Mouse (Mus musculus) cerebellum, postnatal 4 days (tissue): ENCODE measurements at regions not wholly inside any gene's neighbourhood (a gene's known extent, or its start where the extent isn't known, plus 50 kb on each side); places are given as distances from the start of the nearest gene placed in this dataset.

ENCODE experiments used
- DNase-seq, 2 experiments: peaks; one replicate each; pipeline ENCODE4 v3.0.0; 2022; ENCODE audit warnings: low spot score in 2 of 2, mixed read lengths in 1 of 2

GRCm38 (mm10) chr10:83819266-83819949 is 96.7 kb downstream of the 1500009L16Rik start:
- peak; percentile 65 to 83 for DNase-seq

DNA sequence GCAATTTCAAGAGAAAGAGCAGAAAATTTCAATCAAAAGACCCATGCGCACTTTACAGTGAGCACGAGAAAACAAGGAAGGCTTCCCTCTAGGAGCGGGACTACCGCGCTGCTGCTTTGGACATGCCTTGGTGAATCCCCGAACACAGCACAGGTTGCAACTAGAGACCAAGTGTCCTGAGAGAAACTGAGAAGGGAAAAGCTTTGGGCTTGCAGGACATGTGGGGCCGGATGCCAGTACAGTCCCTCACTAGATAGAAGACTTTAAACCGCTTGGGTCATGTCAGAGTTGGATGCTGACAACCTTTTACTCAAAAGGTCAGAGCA is 97.2 kb downstream of the 1500009L16Rik start:
- no peak for DNase-seq

GRCm38 (mm10) chr10:83821089-83821488 is 98.4 kb downstream of the 1500009L16Rik start:
- no peak for DNase-seq

DNA sequence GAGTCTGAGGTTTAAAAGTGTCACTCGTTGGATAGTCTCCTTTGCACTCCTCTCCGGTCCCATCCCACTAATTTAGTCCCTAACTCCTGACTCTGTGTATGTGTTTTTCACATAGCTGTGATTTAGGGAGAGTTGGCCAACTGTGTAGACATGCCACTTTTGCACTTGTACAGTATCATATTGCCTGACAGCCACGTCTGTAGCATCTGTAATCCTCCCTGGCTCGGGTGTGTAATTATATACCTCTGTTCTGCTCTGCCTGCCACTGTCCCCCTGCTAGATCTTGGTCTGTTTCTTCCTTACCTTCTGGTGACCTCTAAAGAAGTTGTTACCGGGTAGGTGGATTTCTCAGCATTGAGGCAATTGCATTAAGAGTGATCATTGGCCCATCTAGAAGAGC is 103.4 kb downstream of the 1500009L16Rik start:
- DNase-seq = no peak

GRCm38 (mm10) chr10:83836351-83836750 is 113.7 kb downstream of the 1500009L16Rik start:
- DNase-seq = no peak

DNA sequence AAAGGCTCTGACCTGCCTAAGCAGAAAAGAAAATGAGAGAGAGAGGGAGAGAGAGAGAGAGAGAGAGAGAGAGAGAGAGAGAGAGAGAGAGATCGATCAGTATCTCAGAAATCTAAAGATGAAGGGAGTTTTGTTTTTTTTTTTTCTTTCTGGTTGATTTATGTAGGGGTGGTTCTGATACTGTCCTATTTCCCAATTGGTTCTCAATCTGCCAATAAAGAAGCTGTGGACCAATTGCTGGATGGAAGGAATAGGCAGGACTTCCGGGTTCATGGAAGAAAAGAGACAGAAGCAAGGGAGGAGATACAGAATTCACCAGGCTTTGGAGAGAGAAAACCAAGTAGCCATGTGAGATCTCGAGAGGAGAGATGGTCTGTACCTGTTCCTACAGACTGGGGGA is 117.6 kb downstream of the 1500009L16Rik start:
- no peak for DNase-seq

DNA sequence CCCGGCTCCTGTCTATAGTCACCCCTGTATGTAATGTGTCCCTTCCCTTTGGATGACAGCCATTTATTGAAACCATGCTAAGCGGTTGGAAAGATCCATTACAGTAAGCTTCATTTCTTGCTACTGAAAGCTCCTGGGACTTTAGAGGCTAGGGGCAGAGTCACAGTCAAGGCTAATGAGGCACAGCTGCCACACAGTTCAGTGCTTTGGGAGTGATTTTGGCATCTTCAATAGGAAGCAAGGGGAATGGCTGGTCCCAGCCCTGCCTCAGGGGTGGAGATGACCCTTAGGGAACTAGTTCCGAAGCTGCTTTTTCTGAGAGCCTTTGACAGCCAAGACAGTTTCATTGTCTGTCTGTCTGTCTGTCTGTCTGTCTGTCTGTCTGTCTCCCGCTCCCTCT is 128.2 kb downstream of the 1500009L16Rik start:
- DNase-seq = no peak

- DNase-seq = no peak
These were observed 129.5 kb downstream of the 1500009L16Rik start for GRCm38 (mm10) chr10:83852194-83852593.

- DNase-seq = no peak
These were observed 130.1 kb downstream of the 1500009L16Rik start for GRCm38 (mm10) chr10:83852806-83853205.

GRCm38 (mm10) chr10:83857794-83858442 is 135.3 kb downstream of the 1500009L16Rik start:
- no peak for DNase-seq

DNA sequence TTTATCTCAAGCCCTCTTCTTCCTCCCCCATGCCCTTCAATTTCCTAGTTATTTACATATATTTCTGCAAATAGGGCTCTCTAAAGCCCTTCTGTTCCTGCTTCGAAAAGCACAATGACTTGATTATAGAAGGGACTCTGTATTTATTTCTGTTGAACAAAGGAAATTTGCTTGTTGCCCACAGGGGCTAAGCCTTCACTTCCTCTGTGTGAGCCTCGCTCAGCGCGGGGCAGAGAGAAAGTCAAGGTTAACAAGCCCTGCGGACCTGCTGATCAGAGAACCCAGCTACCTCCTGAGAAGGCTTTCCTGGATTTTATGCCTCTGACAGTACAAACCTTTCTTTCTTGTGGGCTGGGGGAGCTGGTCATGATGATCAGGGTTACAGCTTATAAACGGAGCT is 136.0 kb downstream of the 1500009L16Rik start:
- DNase-seq = no peak

DNA sequence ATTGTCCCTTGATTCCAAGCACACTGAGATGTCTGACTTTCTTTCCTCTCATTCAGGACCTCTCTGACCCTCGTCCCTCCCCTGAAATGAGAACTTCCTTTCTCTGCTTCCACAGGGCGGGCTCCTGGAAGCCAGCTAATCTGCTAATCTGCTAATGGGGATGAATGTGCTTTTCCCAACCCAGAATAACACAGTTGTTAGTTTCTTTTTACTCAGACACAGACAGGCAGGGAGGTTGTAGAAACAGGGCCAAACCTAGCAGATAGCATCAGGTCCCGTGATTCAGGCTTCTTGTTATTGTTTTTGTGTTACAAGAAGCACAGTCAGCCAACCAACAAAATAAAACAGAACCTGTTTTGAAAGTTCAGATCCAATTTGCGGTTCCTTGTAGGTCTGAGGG is 137.0 kb downstream of the 1500009L16Rik start:
- DNase-seq = no peak

- peak in 1 of 2 experiments; percentile 12 for DNase-seq
These were observed 139.0 kb downstream of the 1500009L16Rik start for GRCm38 (mm10) chr10:83861574-83862190.

GRCm38 (mm10) chr10:83864591-83864990 is 141.9 kb downstream of the 1500009L16Rik start:
- no peak for DNase-seq

DNA sequence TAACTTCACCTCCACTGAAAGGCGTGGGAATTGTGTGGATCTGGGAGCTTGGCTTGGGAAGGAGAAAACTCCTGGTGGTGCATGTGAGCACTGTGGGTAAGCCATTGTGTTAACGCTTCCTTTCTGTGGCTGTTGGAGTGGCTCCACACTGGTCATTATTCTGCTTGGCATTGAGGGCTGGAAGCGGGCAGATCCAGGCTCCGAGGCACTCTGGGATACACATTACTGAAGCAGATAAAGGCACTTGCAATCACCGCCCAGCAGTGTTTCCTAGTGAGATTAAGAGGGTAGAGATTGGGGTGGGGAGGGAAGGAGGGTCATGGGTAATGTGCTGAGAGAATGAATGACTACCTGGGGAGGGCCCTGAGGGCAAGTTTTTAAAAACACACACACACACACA is 143.3 kb downstream of the 1500009L16Rik start:
- DNase-seq = no peak

DNA sequence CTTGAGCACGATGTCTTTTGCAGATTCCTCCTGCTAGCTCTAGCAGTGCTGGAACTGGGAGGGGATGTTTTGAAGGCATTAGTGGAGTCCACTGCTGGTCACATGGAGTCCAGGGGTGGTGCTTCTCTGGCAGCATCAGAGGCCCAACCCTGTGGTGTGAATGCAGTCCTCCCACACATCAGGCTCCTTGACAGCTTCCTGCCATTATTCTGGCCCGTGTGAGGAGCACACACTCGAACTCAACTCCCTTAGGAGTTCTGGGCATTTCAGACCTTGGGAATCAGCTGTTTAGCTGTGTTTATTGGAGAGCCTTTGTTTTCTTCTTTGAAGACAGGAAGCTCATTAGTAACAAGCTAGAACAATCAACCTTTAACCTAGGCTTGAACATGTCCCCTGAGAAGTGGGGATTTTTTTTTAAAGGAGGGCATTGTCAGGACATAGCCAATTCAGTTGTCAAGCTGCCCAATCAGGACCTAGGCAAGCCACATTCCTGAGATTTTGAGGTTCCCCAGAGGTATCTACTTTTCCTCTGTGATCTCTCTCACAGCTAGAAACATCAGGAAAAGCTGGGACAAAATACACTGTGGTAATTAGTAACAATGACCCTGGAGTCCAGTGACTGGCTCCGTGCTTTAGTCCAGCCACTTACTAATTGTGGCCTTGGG is 149.2 kb downstream of the 1500009L16Rik start:
- DNase-seq = no peak

DNA sequence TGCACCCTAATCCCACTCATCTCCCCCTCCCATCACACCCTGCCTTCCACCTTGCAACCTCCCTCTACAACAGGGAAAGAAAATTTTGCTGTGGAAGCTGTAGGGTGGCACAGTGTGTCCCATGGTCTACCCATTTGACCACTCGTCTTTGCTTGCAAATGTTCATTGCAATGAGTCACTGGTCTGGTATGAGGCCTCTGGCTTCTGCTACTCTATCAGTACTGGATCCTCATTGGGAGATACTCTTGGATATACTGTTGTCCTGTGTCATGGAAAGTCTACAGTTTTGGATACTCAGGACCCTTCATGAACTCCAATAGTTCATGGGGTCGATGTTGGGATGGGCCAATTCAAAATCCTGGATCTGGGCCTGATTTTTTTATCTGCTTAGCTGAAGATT is 156.1 kb downstream of the 1500009L16Rik start:
- DNase-seq = no peak

- DNase-seq = no peak
These were observed 159.6 kb downstream of the 1500009L16Rik start for GRCm38 (mm10) chr10:83882119-83882890.

DNA sequence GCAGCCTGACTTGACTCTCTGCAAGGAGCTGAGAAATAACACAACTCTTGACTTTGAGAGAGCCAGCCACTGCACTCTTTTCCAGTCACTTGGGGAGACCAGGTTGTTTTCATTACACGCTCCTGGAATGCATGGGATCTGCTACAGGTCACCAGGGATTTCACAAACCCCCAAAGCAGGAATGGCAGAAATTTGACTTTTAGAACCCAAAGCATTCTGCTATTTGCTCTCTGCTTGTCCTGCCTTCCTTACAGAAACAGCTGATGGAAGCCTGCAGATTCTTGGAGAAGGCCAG is 160.2 kb downstream of the 1500009L16Rik start:
- DNase-seq = no peak

DNA sequence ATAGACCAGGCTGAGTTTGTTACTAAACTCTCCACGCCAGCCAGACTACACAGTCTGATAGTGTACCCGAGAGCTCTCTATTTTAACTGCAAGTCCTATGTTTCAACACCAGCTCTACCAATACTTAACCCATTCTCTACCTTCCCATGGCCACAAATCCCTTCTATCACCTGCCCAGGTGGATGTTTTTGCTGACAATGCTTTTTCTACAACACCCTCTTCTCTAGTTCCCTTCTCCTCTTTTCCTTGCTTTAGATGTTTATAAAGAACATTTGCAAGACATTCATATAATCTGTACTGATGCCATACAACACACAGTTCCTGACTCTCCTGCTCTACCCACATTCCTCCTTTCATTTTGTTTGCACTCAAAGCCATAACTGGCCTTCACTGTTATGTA is 161.9 kb downstream of the 1500009L16Rik start:
- DNase-seq = no peak

- DNase-seq = no peak
These were observed 165.9 kb downstream of the 1500009L16Rik start for GRCm38 (mm10) chr10:83888587-83888986.

GRCm38 (mm10) chr10:83895741-83896150 is 173.1 kb downstream of the 1500009L16Rik start:
- no peak for DNase-seq
